Mouse (Mus musculus) hindbrain, embryonic 16.5 days (tissue): ENCODE data around the gene Tmem62. TPM values are rescaled to one million over a fixed set of nuclear protein-coding genes. Genes with fewer than 3 reads are reported as not detected.
"Not testable (repeated sequence)": the region's sequence is repeated elsewhere in the genome, so short reads cannot be mapped to it uniquely, and the experiment has no call there.

ENCODE experiments used
- ATAC-seq: fragments of 200-750 bp; cut with Nextera tagmentation; 2 replicates; pipeline ENCODE4 v1.8.0; 2017; ENCODE audit warnings: moderate TSS enrichment, moderate library complexity
- H3K27ac ChIP-seq: fragments of 300-500 bp; sonication (generic); 2 replicates; pipeline ENCODE4 v1.5.1; 2014; ENCODE audit warnings: low read depth, mild to moderate bottlenecking, control low read depth, low read length, moderate library complexity
- H3K27me3 ChIP-seq: fragments of 300-500 bp; sonication (generic); replicated peaks from 2 replicates; pipeline ENCODE4 v1.6.1; 2014; ENCODE audit warnings: low read length; ENCODE audit not compliant: control insufficient read depth, insufficient read depth
- H3K36me3 ChIP-seq: fragments of 300-500 bp; sonication (generic); 2 replicates; pipeline ENCODE4 v1.6.1; 2014; ENCODE audit warnings: mild to moderate bottlenecking, low read length, moderate library complexity, mixed read lengths; ENCODE audit not compliant: control insufficient read depth, insufficient read depth
- H3K4me1 ChIP-seq: fragments of 300-500 bp; sonication (generic); 2 replicates; pipeline ENCODE4 v1.6.1; 2014; ENCODE audit warnings: low read depth, low read length; ENCODE audit not compliant: control insufficient read depth, insufficient read depth
- H3K4me2 ChIP-seq: fragments of 300-500 bp; sonication (generic); 2 replicates; pipeline ENCODE4 v1.6.1; 2014; ENCODE audit warnings: mild to moderate bottlenecking, low read length, control low read depth, moderate library complexity
- H3K4me3 ChIP-seq: fragments of 300-500 bp; sonication (generic); 2 replicates; pipeline ENCODE4 v1.5.1; 2014; ENCODE audit warnings: mild to moderate bottlenecking, low read length, control low read depth, moderate library complexity
- H3K9ac ChIP-seq: fragments of 300-500 bp; sonication (generic); 2 replicates; pipeline ENCODE4 v1.6.1; 2014; ENCODE audit warnings: low read depth, mild to moderate bottlenecking, control low read depth, low read length, moderate library complexity
- H3K9me3 ChIP-seq: fragments of 300-500 bp; sonication (generic); 2 replicates; pipeline ENCODE4 v1.6.1; 2014; ENCODE audit warnings: mild to moderate bottlenecking, low read length, moderate library complexity; ENCODE audit not compliant: control insufficient read depth
- WGBS: fragments of 180-500 bp; shearing (Covaris S2); extraction: QIAGEN DNeasy Blood & Tissue Kit; methylation state at CpG from one replicate; pipeline ENCODE4 v1.1.7; 2014; 5-methylcytosine and 5-hydroxymethylcytosine counted together
- polyA plus RNA-seq: library from polyadenylated mRNA; unstranded; fragments of >200 nt; fragmentation: Nextera tagmentation; extraction: Ambion mirVana; gene quantifications from 2 replicates; pipeline ENCODE4 v1.2.1, GENCODE M21; 2015

The Tmem62 gene
- polyA plus RNA-seq, 1 experiment from 2014 or later: 16.3 TPM

DNA sequence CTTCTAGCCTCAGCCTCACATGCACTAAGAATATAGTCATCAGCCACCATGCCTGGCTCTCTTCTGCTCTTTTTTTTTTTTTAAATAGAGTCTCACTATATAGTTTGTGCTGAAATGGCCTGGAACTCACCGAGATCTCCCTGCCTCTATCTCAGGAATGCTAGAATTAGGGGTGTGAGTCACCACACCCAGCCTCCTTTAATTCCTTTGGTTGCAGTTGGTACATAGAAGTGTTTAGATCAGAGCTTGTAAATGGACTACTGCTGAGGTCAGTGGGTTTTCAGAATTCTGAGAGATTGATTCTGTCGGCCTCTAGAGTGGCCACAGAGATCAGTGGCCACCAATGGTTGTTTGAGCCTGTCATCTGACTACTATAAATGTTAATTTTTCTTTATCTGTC, 4.0 kb downstream of the Tmem62 start:
- Histone ChIP-seq H3K4me3 (no peak overlapping the region), H3K27me3 (no peaks in the 10 kb centered on the region), H3K27ac (no peak overlapping the region), H3K9me3 (no peaks in the 10 kb centered on the region), H3K4me2 (no peak overlapping the region), H3K36me3 (peaks cover 3% of the 10 kb centered on the region; the same call in 1 of the 2 replicates), H3K4me1 (peaks cover 5% of the 10 kb centered on the region), H3K9ac (no peak overlapping the region)
- no peak for ATAC-seq
- WGBS: 81% methylated on average over 2 of the region's 2 CpGs

DNA sequence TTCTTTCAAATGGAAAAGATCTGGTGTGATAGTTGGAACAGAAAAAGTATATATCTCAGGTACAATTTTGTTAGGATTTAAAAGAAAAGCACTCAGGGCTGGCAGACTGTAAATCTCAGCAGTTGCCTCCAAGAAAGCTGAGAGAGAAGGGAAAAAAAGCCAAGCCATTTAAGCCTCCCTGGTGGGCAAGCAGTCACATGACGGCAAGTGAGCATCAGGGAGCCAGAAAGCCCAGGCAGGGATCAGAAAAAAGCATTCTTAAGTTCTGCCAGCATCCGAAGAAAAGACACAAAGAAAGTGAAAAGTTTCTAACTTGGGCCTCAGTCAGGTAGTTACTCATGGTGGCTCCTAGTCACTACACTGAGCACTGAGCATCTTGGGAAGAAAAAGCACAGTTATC, 6.8 kb downstream of the Tmem62 start:
- H3K27me3 ChIP-seq: no peaks in the 10 kb centered on the region
- WGBS: 13% methylated on average over 2 of the region's 2 CpGs
- no peak overlapping the region for H3K4me3 ChIP-seq
- ATAC-seq: no peak
- H3K36me3 ChIP-seq: peaks cover 8% of the 10 kb centered on the region
- H3K9ac ChIP-seq: no peak overlapping the region
- H3K4me1 ChIP-seq: no peaks in the 10 kb centered on the region
- no peak overlapping the region for H3K27ac ChIP-seq
- H3K4me2 ChIP-seq: no peak overlapping the region
- no peaks in the 10 kb centered on the region for H3K9me3 ChIP-seq

DNA sequence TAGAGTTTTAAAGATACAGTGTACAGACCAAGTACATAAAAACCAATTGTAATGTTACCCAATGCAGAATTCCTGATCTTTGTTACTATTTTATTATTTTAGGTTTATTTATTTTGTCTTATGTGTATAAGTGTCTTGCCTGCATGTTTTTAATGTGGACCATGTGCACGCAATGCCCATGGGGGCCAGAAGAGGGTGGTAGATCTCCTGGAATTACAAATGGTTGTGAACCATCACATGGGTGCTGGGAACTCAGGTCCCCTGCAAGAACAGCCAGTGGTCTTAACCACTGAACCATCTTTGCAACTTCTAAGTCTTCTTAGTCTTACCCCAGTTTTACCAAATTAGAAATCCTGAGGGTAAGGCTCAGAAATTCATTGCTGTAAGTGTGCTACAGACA, 8.4 kb downstream of the Tmem62 start:
- H3K9me3 ChIP-seq: no peaks in the 10 kb centered on the region
- WGBS: 93% methylated on average over 1 of the region's 1 CpGs
- H3K27ac ChIP-seq: no peak overlapping the region
- H3K4me2 ChIP-seq: no peak overlapping the region
- no peak overlapping the region for H3K9ac ChIP-seq
- no peaks in the 10 kb centered on the region for H3K4me1 ChIP-seq
- H3K27me3 ChIP-seq: no peaks in the 10 kb centered on the region
- no peak overlapping the region for H3K4me3 ChIP-seq
- ATAC-seq: no peak
- peaks cover 8% of the 10 kb centered on the region for H3K36me3 ChIP-seq

- Histone ChIP-seq H3K4me1 (no peaks in the 10 kb centered on the region), H3K27me3 (no peaks in the 10 kb centered on the region), H3K9me3 (no peaks in the 10 kb centered on the region), H3K27ac (no peak overlapping the region), H3K4me2 (no peak overlapping the region), H3K9ac (no peak overlapping the region), H3K4me3 (no peak overlapping the region), H3K36me3 (peaks cover 4% of the 10 kb centered on the region; the same call in 1 of the 2 replicates)
- no peak for ATAC-seq
- WGBS: 80% methylated on average over 4 of the region's 4 CpGs
Measured at GRCm38 (mm10) chr2:120991196-120991595, 14.4 kb downstream of the Tmem62 start.

- not testable (repeated sequence) for ATAC-seq
Measured at GRCm38 (mm10) chr2:120996607-120997006, 19.8 kb downstream of the Tmem62 start.

GRCm38 (mm10) chr2:120998863-120999262, 22.0 kb downstream of the Tmem62 start:
- no peaks in the 10 kb centered on the region for H3K4me1 ChIP-seq
- H3K4me3 ChIP-seq: no peak overlapping the region
- no peak overlapping the region for H3K4me2 ChIP-seq
- ATAC-seq: no peak
- no peaks in the 10 kb centered on the region for H3K27me3 ChIP-seq
- no peaks in the 10 kb centered on the region for H3K9me3 ChIP-seq
- H3K9ac ChIP-seq: no peak overlapping the region
- no peaks in the 10 kb centered on the region; the same call in 1 of the 2 replicates for H3K36me3 ChIP-seq
- H3K27ac ChIP-seq: no peak overlapping the region
- WGBS: 85% methylated on average over 8 of the region's 8 CpGs

More at GRCm38 (mm10) chr2:120996607-120997006, 19.8 kb downstream of the Tmem62 start:
- not testable (repeated sequence) for H3K9me3 ChIP-seq, H3K27ac ChIP-seq, H3K27me3 ChIP-seq, H3K36me3 ChIP-seq, H3K4me1 ChIP-seq, H3K9ac ChIP-seq, H3K4me2 ChIP-seq, H3K4me3 ChIP-seq
- WGBS: 83% methylated on average over 1 of the region's 1 CpGs

DNA sequence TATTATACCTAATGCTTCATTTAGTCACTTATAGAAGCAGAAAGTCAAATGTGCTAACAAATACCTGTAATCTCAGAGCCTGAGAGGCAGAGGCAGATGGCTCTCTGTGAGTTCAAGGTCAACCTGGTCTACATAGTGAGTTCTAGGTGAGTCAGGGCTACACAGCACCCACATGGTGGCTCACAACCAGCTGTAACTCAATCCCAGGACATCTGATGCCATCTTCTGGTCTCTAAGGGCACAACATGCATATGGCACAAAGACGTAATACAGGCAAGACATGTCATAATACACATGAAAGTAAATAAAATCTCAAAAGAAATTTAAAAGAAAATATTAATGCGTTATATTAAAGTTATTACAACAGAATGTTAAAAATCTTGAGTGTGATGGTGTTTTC, 26.8 kb downstream of the Tmem62 start:
- Histone ChIP-seq H3K27ac (no peak overlapping the region), H3K9ac (no peak overlapping the region), H3K36me3 (no peaks in the 10 kb centered on the region), H3K4me1 (no peaks in the 10 kb centered on the region), H3K4me3 (no peak overlapping the region), H3K9me3 (no peaks in the 10 kb centered on the region), H3K4me2 (no peak overlapping the region), H3K27me3 (no peaks in the 10 kb centered on the region)
- ATAC-seq: no peak
- 72% methylated on average over 2 of the region's 2 CpGs for WGBS

- WGBS: 85% methylated on average over 7 of the region's 7 CpGs
- Histone ChIP-seq H3K4me1 (peaks cover 4% of the 10 kb centered on the region), H3K4me3 (no peak overlapping the region), H3K27me3 (no peaks in the 10 kb centered on the region), H3K27ac (no peak overlapping the region), H3K36me3 (no peaks in the 10 kb centered on the region), H3K9ac (no peak overlapping the region), H3K9me3 (no peaks in the 10 kb centered on the region), H3K4me2 (no peak overlapping the region)
- ATAC-seq: no peak
Measured at GRCm38 (mm10) chr2:121004018-121004811, 27.4 kb downstream of the Tmem62 start.

GRCm38 (mm10) chr2:121006986-121007385, 30.2 kb downstream of the Tmem62 start:
- H3K9ac ChIP-seq: no peak overlapping the region
- WGBS: 88% methylated on average over 1 of the region's 1 CpGs
- H3K27ac ChIP-seq: no peak overlapping the region
- peaks cover 3% of the 10 kb centered on the region; the same call in 1 of the 2 replicates for H3K36me3 ChIP-seq
- H3K4me3 ChIP-seq: no peak overlapping the region
- H3K27me3 ChIP-seq: no peaks in the 10 kb centered on the region
- H3K4me1 ChIP-seq: peaks cover 7% of the 10 kb centered on the region
- H3K4me2 ChIP-seq: no peak overlapping the region
- H3K9me3 ChIP-seq: no peaks in the 10 kb centered on the region
- ATAC-seq: no peak
